Mouse (Mus musculus): ENCODE measurements at regions not wholly inside any gene's neighbourhood (a gene's known extent, or its start where the extent isn't known, plus 50 kb on each side); places are given as distances from the start of the nearest gene placed in this dataset.

GRCm38 (mm10) chr16:50717306-50718017, 126.5 kb upstream of the Ccdc54 start:
- Histone ChIP-seq H3K9ac (ENCODE audit: low read length) (no peak overlapping the region), H3K4me1 (ENCODE audit: control insufficient read depth, insufficient read depth, low read length) (no peaks in the 10 kb centered on the region), H3K27me3 (ENCODE audit: control insufficient read depth, insufficient read depth, low read length) (no peaks in the 10 kb centered on the region), H3K4me3 (ENCODE audit: low read depth, low read length) (no peak overlapping the region), H3K27ac (ENCODE audit: low read depth, low read length) (no peak overlapping the region), H3K9me3 (ENCODE audit: control insufficient read depth, low read length) (no peaks in the 10 kb centered on the region), H3K4me2 (no peak overlapping the region), H3K36me3 (ENCODE audit: control insufficient read depth, insufficient read depth, low read length) (no peaks in the 10 kb centered on the region)
- DNase-seq (ENCODE audit: low spot score, missing footprints): peak; percentile 87
- 73% methylated on average over 10 of the region's 10 CpGs for WGBS
- ATAC-seq (ENCODE audit: low FRiP score): peak; percentile 33; the same call in 1 of the 2 replicates

- 79% methylated on average over 6 of the region's 6 CpGs for WGBS
- Histone ChIP-seq H3K27me3 (ENCODE audit: control insufficient read depth, insufficient read depth, low read length) (no peaks in the 10 kb centered on the region), H3K9ac (ENCODE audit: low read length) (no peak overlapping the region), H3K4me1 (ENCODE audit: control insufficient read depth, insufficient read depth, low read length) (no peaks in the 10 kb centered on the region), H3K27ac (ENCODE audit: low read depth, low read length) (no peak overlapping the region), H3K36me3 (ENCODE audit: control insufficient read depth, insufficient read depth, low read length) (no peaks in the 10 kb centered on the region), H3K4me3 (ENCODE audit: low read depth, low read length) (no peak overlapping the region), H3K4me2 (no peak overlapping the region), H3K9me3 (ENCODE audit: control insufficient read depth, low read length) (no peaks in the 10 kb centered on the region)
- DNase-seq (ENCODE audit: low spot score, missing footprints) (no peak), ATAC-seq (ENCODE audit: low FRiP score) (no peak)
Measured at GRCm38 (mm10) chr16:50709727-50710126, 118.8 kb upstream of the Ccdc54 start.

DNA sequence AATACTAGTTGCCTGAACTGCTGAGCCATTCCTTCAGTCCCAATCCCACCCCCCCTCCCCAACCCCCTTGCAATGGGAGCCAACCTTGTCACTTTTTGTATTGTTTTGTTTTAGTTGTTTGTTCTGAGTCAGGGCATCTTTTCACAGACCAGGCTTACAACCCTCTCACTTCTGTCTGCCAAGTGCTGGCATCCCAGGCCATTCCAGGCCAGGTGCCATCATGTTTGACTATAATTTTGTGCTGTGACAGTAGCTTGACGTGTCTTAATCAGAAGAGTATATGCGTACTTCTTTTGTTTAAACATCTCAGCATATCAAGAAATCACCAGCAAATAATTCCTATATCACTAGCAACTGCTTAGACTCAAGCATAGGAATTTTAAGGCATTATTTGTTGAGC, 117.0 kb upstream of the Ccdc54 start:
- H3K9ac ChIP-seq (ENCODE audit: low read length): no peak overlapping the region
- no peak overlapping the region for H3K4me3 ChIP-seq (ENCODE audit: low read depth, low read length)
- no peaks in the 10 kb centered on the region for H3K9me3 ChIP-seq (ENCODE audit: control insufficient read depth, low read length)
- no peaks in the 10 kb centered on the region for H3K27me3 ChIP-seq (ENCODE audit: control insufficient read depth, insufficient read depth, low read length)
- DNase-seq (ENCODE audit: low spot score, missing footprints) (no peak), ATAC-seq (ENCODE audit: low FRiP score) (no peak)
- no peaks in the 10 kb centered on the region for H3K36me3 ChIP-seq (ENCODE audit: control insufficient read depth, insufficient read depth, low read length)
- 95% methylated on average over 2 of the region's 2 CpGs for WGBS
- no peaks in the 10 kb centered on the region for H3K4me1 ChIP-seq (ENCODE audit: control insufficient read depth, insufficient read depth, low read length)
- H3K4me2 ChIP-seq: no peak overlapping the region
- no peak overlapping the region for H3K27ac ChIP-seq (ENCODE audit: low read depth, low read length)

GRCm38 (mm10) chr16:50705921-50706320, 115.0 kb upstream of the Ccdc54 start:
- Histone ChIP-seq H3K4me1 (ENCODE audit: control insufficient read depth, insufficient read depth, low read length) (no peaks in the 10 kb centered on the region), H3K9ac (ENCODE audit: low read length) (no peak overlapping the region), H3K27me3 (ENCODE audit: control insufficient read depth, insufficient read depth, low read length) (no peaks in the 10 kb centered on the region), H3K4me2 (no peak overlapping the region), H3K4me3 (ENCODE audit: low read depth, low read length) (no peak overlapping the region), H3K27ac (ENCODE audit: low read depth, low read length) (no peak overlapping the region), H3K36me3 (ENCODE audit: control insufficient read depth, insufficient read depth, low read length) (no peaks in the 10 kb centered on the region), H3K9me3 (ENCODE audit: control insufficient read depth, low read length) (no peaks in the 10 kb centered on the region)
- ATAC-seq (ENCODE audit: low FRiP score): no peak
- WGBS: 92% methylated on average over 4 of the region's 4 CpGs
- DNase-seq (ENCODE audit: low spot score, missing footprints): no peak

- H3K27ac ChIP-seq (ENCODE audit: low read depth, low read length): no peak overlapping the region
- H3K9ac ChIP-seq (ENCODE audit: low read length): no peak overlapping the region
- H3K4me1 ChIP-seq (ENCODE audit: control insufficient read depth, insufficient read depth, low read length): no peaks in the 10 kb centered on the region
- ATAC-seq (ENCODE audit: low FRiP score): no peak
- 82% methylated on average over 8 of the region's 8 CpGs for WGBS
- H3K4me2 ChIP-seq: no peak overlapping the region
- no peaks in the 10 kb centered on the region for H3K9me3 ChIP-seq (ENCODE audit: control insufficient read depth, low read length)
- no peak overlapping the region for H3K4me3 ChIP-seq (ENCODE audit: low read depth, low read length)
- DNase-seq (ENCODE audit: low spot score, missing footprints): no peak
- H3K36me3 ChIP-seq (ENCODE audit: control insufficient read depth, insufficient read depth, low read length): no peaks in the 10 kb centered on the region
- no peaks in the 10 kb centered on the region for H3K27me3 ChIP-seq (ENCODE audit: control insufficient read depth, insufficient read depth, low read length)
Measured at GRCm38 (mm10) chr16:50700811-50701517, 110.0 kb upstream of the Ccdc54 start.

DNA sequence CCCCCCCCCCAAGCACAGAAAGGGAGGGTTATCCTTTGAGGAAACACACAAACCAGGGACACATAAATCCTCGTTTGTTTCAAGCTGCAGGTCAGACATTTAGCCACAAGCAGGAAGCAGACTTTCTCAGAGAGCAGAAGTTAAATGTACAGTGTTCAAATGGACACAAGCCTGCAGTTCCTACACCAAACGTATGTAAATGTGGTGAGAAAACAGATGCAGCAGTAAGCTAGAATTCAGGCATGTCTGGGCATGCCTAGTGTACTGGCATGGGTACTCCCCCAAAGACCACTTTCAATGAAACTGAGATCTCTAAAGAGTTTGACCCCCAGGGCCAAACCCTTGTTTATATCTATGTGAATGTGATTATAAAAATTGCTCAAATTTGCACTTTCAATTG, 109.2 kb upstream of the Ccdc54 start:
- H3K27me3 ChIP-seq (ENCODE audit: control insufficient read depth, insufficient read depth, low read length): no peaks in the 10 kb centered on the region
- WGBS: 71% methylated on average over 2 of the region's 2 CpGs
- H3K36me3 ChIP-seq (ENCODE audit: control insufficient read depth, insufficient read depth, low read length): no peaks in the 10 kb centered on the region
- H3K4me2 ChIP-seq: no peak overlapping the region
- H3K9ac ChIP-seq (ENCODE audit: low read length): no peak overlapping the region
- DNase-seq (ENCODE audit: low spot score, missing footprints) (no peak), ATAC-seq (ENCODE audit: low FRiP score) (no peak)
- no peak overlapping the region for H3K4me3 ChIP-seq (ENCODE audit: low read depth, low read length)
- H3K4me1 ChIP-seq (ENCODE audit: control insufficient read depth, insufficient read depth, low read length): no peaks in the 10 kb centered on the region
- H3K9me3 ChIP-seq (ENCODE audit: control insufficient read depth, low read length): no peaks in the 10 kb centered on the region
- no peak overlapping the region for H3K27ac ChIP-seq (ENCODE audit: low read depth, low read length)

GRCm38 (mm10) chr16:50697722-50698121, 106.8 kb upstream of the Ccdc54 start:
- Histone ChIP-seq H3K9me3 (ENCODE audit: control insufficient read depth, low read length) (no peaks in the 10 kb centered on the region), H3K27ac (ENCODE audit: low read depth, low read length) (no peak overlapping the region), H3K27me3 (ENCODE audit: control insufficient read depth, insufficient read depth, low read length) (no peaks in the 10 kb centered on the region), H3K36me3 (ENCODE audit: control insufficient read depth, insufficient read depth, low read length) (no peaks in the 10 kb centered on the region), H3K4me3 (ENCODE audit: low read depth, low read length) (no peak overlapping the region), H3K4me2 (no peak overlapping the region), H3K4me1 (ENCODE audit: control insufficient read depth, insufficient read depth, low read length) (no peaks in the 10 kb centered on the region), H3K9ac (ENCODE audit: low read length) (no peak overlapping the region)
- ATAC-seq (ENCODE audit: low FRiP score) (no peak), DNase-seq (ENCODE audit: low spot score, missing footprints) (no peak)
- WGBS: 87% methylated on average over 2 of the region's 2 CpGs

DNA sequence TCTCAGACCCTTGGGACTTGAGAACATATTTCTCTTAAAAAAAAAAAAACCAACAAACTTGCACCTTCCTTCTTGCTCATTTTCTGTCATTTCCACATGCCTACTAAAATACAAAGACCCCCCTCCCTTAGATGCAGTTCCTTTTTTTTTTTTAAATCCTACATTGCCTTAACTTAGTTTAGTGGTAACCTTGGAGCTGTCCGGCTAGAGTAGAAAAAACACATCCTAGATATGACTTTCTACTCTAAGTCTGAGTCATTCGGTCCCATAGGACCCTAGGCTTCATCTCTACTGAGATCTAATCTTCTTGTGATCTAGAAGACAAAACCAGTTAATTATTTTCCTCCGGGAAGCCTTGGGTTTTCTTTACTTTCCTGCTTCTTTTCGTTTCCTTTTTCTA, 105.1 kb upstream of the Ccdc54 start:
- no peak overlapping the region for H3K27ac ChIP-seq (ENCODE audit: low read depth, low read length)
- ATAC-seq (ENCODE audit: low FRiP score): no peak
- WGBS: 87% methylated on average over 4 of the region's 4 CpGs
- no peak overlapping the region for H3K4me3 ChIP-seq (ENCODE audit: low read depth, low read length)
- H3K36me3 ChIP-seq (ENCODE audit: control insufficient read depth, insufficient read depth, low read length): no peaks in the 10 kb centered on the region
- no peak overlapping the region for H3K4me2 ChIP-seq
- no peak for DNase-seq (ENCODE audit: low spot score, missing footprints)
- no peaks in the 10 kb centered on the region for H3K9me3 ChIP-seq (ENCODE audit: control insufficient read depth, low read length)
- no peaks in the 10 kb centered on the region for H3K27me3 ChIP-seq (ENCODE audit: control insufficient read depth, insufficient read depth, low read length)
- H3K4me1 ChIP-seq (ENCODE audit: control insufficient read depth, insufficient read depth, low read length): no peaks in the 10 kb centered on the region
- H3K9ac ChIP-seq (ENCODE audit: low read length): no peak overlapping the region

DNA sequence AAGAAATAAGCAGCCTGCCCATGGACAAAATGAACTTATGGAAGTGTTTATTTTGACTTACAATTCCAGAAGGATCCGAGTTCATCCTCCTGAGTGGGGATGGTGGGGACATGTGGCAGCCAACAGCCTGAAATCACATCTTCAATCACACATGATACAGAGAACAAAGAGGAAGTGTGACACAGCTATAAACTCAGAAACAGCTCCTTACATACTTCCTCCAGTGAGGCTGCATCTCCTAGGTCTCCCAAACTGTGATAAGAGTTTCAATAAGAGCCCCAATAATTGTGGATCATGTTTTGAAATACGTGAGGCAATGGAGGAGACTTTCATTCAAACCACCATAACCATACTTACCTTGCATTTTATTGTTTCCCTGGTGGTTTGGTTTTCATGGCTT, 103.1 kb upstream of the Ccdc54 start:
- Histone ChIP-seq H3K4me3 (ENCODE audit: low read depth, low read length) (no peak overlapping the region), H3K9me3 (ENCODE audit: control insufficient read depth, low read length) (no peaks in the 10 kb centered on the region), H3K27me3 (ENCODE audit: control insufficient read depth, insufficient read depth, low read length) (no peaks in the 10 kb centered on the region), H3K4me1 (ENCODE audit: control insufficient read depth, insufficient read depth, low read length) (no peaks in the 10 kb centered on the region), H3K9ac (ENCODE audit: low read length) (no peak overlapping the region), H3K36me3 (ENCODE audit: control insufficient read depth, insufficient read depth, low read length) (no peaks in the 10 kb centered on the region), H3K27ac (ENCODE audit: low read depth, low read length) (no peak overlapping the region), H3K4me2 (no peak overlapping the region)
- DNase-seq (ENCODE audit: low spot score, missing footprints): no peak
- no peak for ATAC-seq (ENCODE audit: low FRiP score)
- 74% methylated on average over 2 of the region's 2 CpGs for WGBS
